Mouse (Mus musculus) embryonic fibroblast, embryonic 13.5 days (primary cell): ENCODE data around the gene Ccdc71.

ENCODE experiments used
- CTCF ChIP-seq: IDR thresholded peaks from 2 replicates; pipeline ENCODE4 v1.5.1; 2011; ENCODE audit warnings: mild to moderate bottlenecking, control low read depth, low read length, moderate library complexity, borderline replicate concordance; ENCODE audit not compliant: insufficient read depth
- POLR2A ChIP-seq: IDR thresholded peaks from 2 replicates; pipeline ENCODE4 v1.6.1; 2011; ENCODE audit warnings: low read depth, mild to moderate bottlenecking, control low read depth, low read length, moderate library complexity

GRCm38 (mm10) chr9:108411381-108411942, 48.9 kb upstream of the Ccdc71 start:
- TF ChIP-seq POLR2A (no peak), CTCF (no peak)
